Mouse (Mus musculus): Measurements from ENCODE around the gene Gart. TPM values are rescaled to one million over a fixed set of nuclear protein-coding genes. Genes with fewer than 3 reads are reported as not detected.
A peak's percentile ranks its signal among the peaks of the same experiment; 100 is the strongest.

The Gart gene
- polyA plus RNA-seq (2012; ENCODE audit: insufficient read depth, insufficient read length, missing spikeins), result 27.6 and 31.6 TPM in 2 replicates

- TF ChIP-seq CTCF (IDR thresholded peaks at IDR 0.05; ENCODE audit: low read depth, low read length) (no peak), POLR2A (IDR thresholded peaks at IDR 0.05; ENCODE audit: borderline replicate concordance, low read depth, low read length) (peak; percentile 19; the same call in 1 of the 2 replicates)
- H3K4me3 ChIP-seq (ENCODE audit: insufficient read depth, low read length), result peak within 1 kb of the TSS; percentile 88
- peaks cover 13% of the 10 kb centered on the region for H3K4me1 ChIP-seq (ENCODE audit: control insufficient read depth, insufficient read depth, low read length)
- H3K27ac ChIP-seq (ENCODE audit: insufficient read depth, low read depth, low read length), result peak within 1 kb of the TSS; percentile 99
Measured at GRCm38 (mm10) chr16:91646681-91647419, at the start of gene Gart. TSS of gene Gart (minus strand) at chr16:91646952.

- Histone ChIP-seq H3K4me1 (ENCODE audit: control insufficient read depth, insufficient read depth, low read length) (peaks cover 7% of the 10 kb centered on the region), H3K4me3 (ENCODE audit: insufficient read depth, low read length) (no peak overlapping the region), H3K27ac (ENCODE audit: insufficient read depth, low read depth, low read length) (no peak overlapping the region)
- TF ChIP-seq CTCF (IDR thresholded peaks at IDR 0.05; ENCODE audit: low read depth, low read length) (no peak), POLR2A (IDR thresholded peaks at IDR 0.05; ENCODE audit: borderline replicate concordance, low read depth, low read length) (no peak)
Measured at GRCm38 (mm10) chr16:91695108-91695755, 48.5 kb upstream of the Gart start.

GRCm38 (mm10) chr16:91694455-91695084 lies 47.8 kb upstream of the Gart start:
- no peak for TF ChIP-seq POLR2A (IDR thresholded peaks at IDR 0.05; ENCODE audit: borderline replicate concordance, low read depth, low read length)
- TF ChIP-seq CTCF (IDR thresholded peaks at IDR 0.05; ENCODE audit: low read depth, low read length), result peak; percentile 93
- no peak overlapping the region for H3K27ac ChIP-seq (ENCODE audit: insufficient read depth, low read depth, low read length)
- H3K4me1 ChIP-seq (ENCODE audit: control insufficient read depth, insufficient read depth, low read length), result peaks cover 10% of the 10 kb centered on the region
- H3K4me3 ChIP-seq (ENCODE audit: insufficient read depth, low read length), result no peak overlapping the region

GRCm38 (mm10) chr16:91689791-91690190 lies 43.0 kb upstream of the Gart start:
- Histone ChIP-seq H3K27ac (ENCODE audit: insufficient read depth, low read depth, low read length) (no peak overlapping the region), H3K4me3 (ENCODE audit: insufficient read depth, low read length) (no peak overlapping the region)

GRCm38 (mm10) chr16:91688619-91689334 lies 42.0 kb upstream of the Gart start, which contains the start of gene Donson:
TSS of gene Donson (minus strand) at chr16:91688770.
- TF ChIP-seq POLR2A (IDR thresholded peaks at IDR 0.05; ENCODE audit: borderline replicate concordance, low read depth, low read length), result no peak
- no peak for TF ChIP-seq CTCF (IDR thresholded peaks at IDR 0.05; ENCODE audit: low read depth, low read length)
- H3K27ac ChIP-seq (ENCODE audit: insufficient read depth, low read depth, low read length), result peak within 1 kb of the TSS; percentile 78
- H3K4me3 ChIP-seq (ENCODE audit: insufficient read depth, low read length), result peak within 1 kb of the TSS; percentile 78
- H3K4me1 ChIP-seq (ENCODE audit: control insufficient read depth, insufficient read depth, low read length), result peaks cover 21% of the 10 kb centered on the region

More at GRCm38 (mm10) chr16:91689791-91690190, 43.0 kb upstream of the Gart start:
- H3K4me1 ChIP-seq (ENCODE audit: control insufficient read depth, insufficient read depth, low read length), result peaks cover 21% of the 10 kb centered on the region
- no peak for TF ChIP-seq CTCF (IDR thresholded peaks at IDR 0.05; ENCODE audit: low read depth, low read length)
- TF ChIP-seq POLR2A (IDR thresholded peaks at IDR 0.05; ENCODE audit: borderline replicate concordance, low read depth, low read length), result no peak

GRCm38 (mm10) chr16:91688023-91688618 lies 41.4 kb upstream of the Gart start:
- H3K4me1 ChIP-seq (ENCODE audit: control insufficient read depth, insufficient read depth, low read length), result peaks cover 21% of the 10 kb centered on the region
- peak overlapping the region; percentile 78 for H3K4me3 ChIP-seq (ENCODE audit: insufficient read depth, low read length)
- TF ChIP-seq POLR2A (IDR thresholded peaks at IDR 0.05; ENCODE audit: borderline replicate concordance, low read depth, low read length), result no peak
- no peak for TF ChIP-seq CTCF (IDR thresholded peaks at IDR 0.05; ENCODE audit: low read depth, low read length)
- peak overlapping the region; percentile 32; the same call in 1 of the 2 replicates for H3K27ac ChIP-seq (ENCODE audit: insufficient read depth, low read depth, low read length)

GRCm38 (mm10) chr16:91686369-91686768 lies 39.6 kb upstream of the Gart start:
- Histone ChIP-seq H3K4me1 (ENCODE audit: control insufficient read depth, insufficient read depth, low read length) (peaks cover 21% of the 10 kb centered on the region), H3K27ac (ENCODE audit: insufficient read depth, low read depth, low read length) (no peak overlapping the region), H3K4me3 (ENCODE audit: insufficient read depth, low read length) (no peak overlapping the region)
- TF ChIP-seq POLR2A (IDR thresholded peaks at IDR 0.05; ENCODE audit: borderline replicate concordance, low read depth, low read length), result no peak
- no peak for TF ChIP-seq CTCF (IDR thresholded peaks at IDR 0.05; ENCODE audit: low read depth, low read length)

GRCm38 (mm10) chr16:91685526-91685925 lies 38.8 kb upstream of the Gart start:
- TF ChIP-seq POLR2A (IDR thresholded peaks at IDR 0.05; ENCODE audit: borderline replicate concordance, low read depth, low read length) (no peak), CTCF (IDR thresholded peaks at IDR 0.05; ENCODE audit: low read depth, low read length) (no peak)
- Histone ChIP-seq H3K27ac (ENCODE audit: insufficient read depth, low read depth, low read length) (peak overlapping the region; percentile 28), H3K4me1 (ENCODE audit: control insufficient read depth, insufficient read depth, low read length) (peaks cover 21% of the 10 kb centered on the region), H3K4me3 (ENCODE audit: insufficient read depth, low read length) (no peak overlapping the region)

GRCm38 (mm10) chr16:91680656-91681055 lies 33.9 kb upstream of the Gart start:
- TF ChIP-seq CTCF (IDR thresholded peaks at IDR 0.05; ENCODE audit: low read depth, low read length) (no peak), POLR2A (IDR thresholded peaks at IDR 0.05; ENCODE audit: borderline replicate concordance, low read depth, low read length) (no peak)
- no peak overlapping the region for H3K27ac ChIP-seq (ENCODE audit: insufficient read depth, low read depth, low read length)
- no peak overlapping the region for H3K4me3 ChIP-seq (ENCODE audit: insufficient read depth, low read length)
- H3K4me1 ChIP-seq (ENCODE audit: control insufficient read depth, insufficient read depth, low read length), result peaks cover 3% of the 10 kb centered on the region
